Mouse (Mus musculus) neural tube, embryonic 11.5 days (tissue): ENCODE measurements around the gene Limd2. TPM values are rescaled to one million over a fixed set of nuclear protein-coding genes. Genes with fewer than 3 reads are reported as not detected.

Experiments used
- ATAC-seq: fragments of 200-750 bp; cut with Nextera tagmentation; 2 replicates; pipeline ENCODE4 v1.8.0; 2017; ENCODE audit warnings: moderate number of reproducible peaks, mild to moderate bottlenecking, moderate TSS enrichment, moderate library complexity; ENCODE audit not compliant: insufficient read depth, low FRiP score, low TSS enrichment
- DNase-seq: peaks from one replicate; pipeline ENCODE4 v3.0.0-alpha.2; 2015; ENCODE audit warnings: low spot score
- H3K27ac ChIP-seq: fragments of 300-500 bp; sonication (generic); 2 replicates; pipeline ENCODE4 v1.5.1; 2014; ENCODE audit warnings: low read depth, mild to moderate bottlenecking, low read length
- H3K27me3 ChIP-seq: fragments of 300-500 bp; sonication (generic); 2 replicates; pipeline ENCODE4 v1.6.1; 2014; ENCODE audit warnings: mild to moderate bottlenecking, low read length, mixed read lengths; ENCODE audit not compliant: control insufficient read depth, insufficient read depth
- H3K36me3 ChIP-seq: fragments of 300-500 bp; sonication (generic); 2 replicates; pipeline ENCODE4 v1.6.1; 2014; ENCODE audit warnings: mild to moderate bottlenecking, low read length, moderate library complexity, mixed read lengths; ENCODE audit not compliant: control insufficient read depth, insufficient read depth
- H3K4me1 ChIP-seq: fragments of 300-500 bp; sonication (generic); 2 replicates; pipeline ENCODE4 v1.6.1; 2014; ENCODE audit warnings: low read length, mixed read lengths; ENCODE audit not compliant: control insufficient read depth, insufficient read depth
- H3K4me2 ChIP-seq: fragments of 300-500 bp; sonication (generic); 2 replicates; pipeline ENCODE4 v1.6.1; 2014; ENCODE audit warnings: low read depth, mild to moderate bottlenecking, moderate library complexity
- H3K4me3 ChIP-seq: fragments of 300-500 bp; sonication (generic); 2 replicates; pipeline ENCODE4 v1.5.1; 2014; ENCODE audit warnings: low read depth, low read length
- H3K9ac ChIP-seq: fragments of 300-500 bp; sonication (generic); 2 replicates; pipeline ENCODE4 v1.6.1; 2014; ENCODE audit warnings: mild to moderate bottlenecking, low read length
- H3K9me3 ChIP-seq: fragments of 300-500 bp; sonication (generic); 2 replicates; pipeline ENCODE4 v1.6.1; 2016; ENCODE audit warnings: low read length; ENCODE audit not compliant: control insufficient read depth
- WGBS: fragments of 180-500 bp; shearing (Covaris S2); extraction: QIAGEN DNeasy Blood & Tissue Kit; methylation state at CpG from one replicate; pipeline ENCODE4 v1.1.7; 2014; 5-methylcytosine and 5-hydroxymethylcytosine counted together
- polyA plus RNA-seq: library from polyadenylated mRNA; unstranded; fragments of >200 nt; fragmentation: Nextera tagmentation; extraction: Ambion mirVana; gene quantifications from 2 replicates; pipeline ENCODE4 v1.2.1, GENCODE M21; 2014

Gene Limd2
- polyA plus RNA-seq, 1 experiment from 2014 or later, result 295 TPM

DNA sequence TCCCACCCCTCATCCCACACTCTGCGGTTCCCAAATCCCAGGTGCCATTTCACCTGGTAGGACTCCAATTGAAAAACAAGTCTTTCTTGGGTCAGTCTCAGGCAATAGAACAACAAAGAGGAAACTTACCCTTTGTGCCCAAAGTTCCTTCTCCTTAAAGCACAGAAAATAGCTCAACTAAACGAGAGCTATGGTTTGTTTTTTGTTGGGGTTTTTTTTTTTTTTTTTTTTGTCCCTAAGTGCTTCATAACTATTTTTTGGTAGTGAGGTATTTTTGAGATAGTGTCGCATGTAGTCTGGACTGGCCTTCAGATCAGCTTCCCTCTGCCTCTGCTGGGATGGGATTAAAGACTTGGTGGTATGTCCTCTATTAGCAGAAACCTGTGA lies 33.5 kb upstream of the Limd2 start:
- peaks cover 5% of the 10 kb centered on the region for H3K36me3 ChIP-seq
- H3K4me2 ChIP-seq, result peak overlapping the region; percentile 47
- WGBS, result 39% methylated on average over 3 of the region's 3 CpGs
- no peak for DNase-seq
- no peaks in the 10 kb centered on the region for H3K27me3 ChIP-seq
- ATAC-seq, result no peak
- 0 out of 2 replicates have a peak, but pooled peaks cover 4% of the 10 kb centered on the region for H3K4me1 ChIP-seq
- no peaks in the 10 kb centered on the region for H3K9me3 ChIP-seq
- peak overlapping the region; percentile 39 for H3K27ac ChIP-seq
- H3K9ac ChIP-seq, result peak overlapping the region; percentile 64
- peak overlapping the region; percentile 52 for H3K4me3 ChIP-seq

GRCm38 (mm10) chr11:106193371-106194154 lies 32.9 kb upstream of the Limd2 start:
- ATAC-seq (peak; percentile 93), DNase-seq (peak; percentile 99)
- Histone ChIP-seq H3K27ac (peak overlapping the region; percentile 39), H3K27me3 (no peaks in the 10 kb centered on the region), H3K4me1 (0 out of 2 replicates have a peak, but pooled peaks cover 4% of the 10 kb centered on the region), H3K4me3 (peak overlapping the region; percentile 52), H3K9ac (peak overlapping the region; percentile 64), H3K36me3 (peaks cover 5% of the 10 kb centered on the region), H3K9me3 (no peaks in the 10 kb centered on the region), H3K4me2 (peak overlapping the region; percentile 47)
- under 1% methylated on average over 43 of the region's 44 CpGs for WGBS

- peak overlapping the region; percentile 49 for H3K9ac ChIP-seq
- WGBS, result 14% methylated on average over 19 of the region's 19 CpGs
- ATAC-seq, result peak; percentile 20; the same call in 1 of the 2 replicates
Measured at GRCm38 (mm10) chr11:106192657-106193370, 32.2 kb upstream of the Limd2 start.

DNA sequence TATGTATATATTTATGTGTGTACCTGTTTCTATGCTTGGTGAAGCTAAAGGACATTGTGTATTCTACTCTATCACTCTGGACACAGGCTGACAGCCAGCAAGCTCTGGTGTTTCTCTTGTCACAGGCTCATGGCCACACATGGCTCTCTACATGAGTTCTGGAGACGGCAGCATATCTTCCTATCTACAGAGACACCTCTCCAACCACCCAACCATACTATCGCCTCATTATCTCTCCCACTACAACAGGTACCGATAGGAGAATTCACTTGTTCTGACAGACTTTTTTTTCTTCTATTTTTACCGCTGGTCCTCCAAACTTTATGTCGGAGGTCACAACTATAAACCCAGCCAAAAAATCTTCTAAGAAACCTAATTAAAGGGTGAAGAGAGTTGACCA lies 31.6 kb upstream of the Limd2 start:
- no peak for DNase-seq

More at GRCm38 (mm10) chr11:106192657-106193370, 32.2 kb upstream of the Limd2 start:
- H3K27ac ChIP-seq, result no peak overlapping the region; the same call in 1 of the 2 replicates
- H3K36me3 ChIP-seq, result no peaks in the 10 kb centered on the region
- no peaks in the 10 kb centered on the region for H3K27me3 ChIP-seq
- DNase-seq, result no peak
- no peaks in the 10 kb centered on the region for H3K9me3 ChIP-seq
- 0 out of 2 replicates have a peak, but pooled peaks cover 4% of the 10 kb centered on the region for H3K4me1 ChIP-seq
- H3K4me3 ChIP-seq, result peak overlapping the region; percentile 52
- peak overlapping the region; percentile 47 for H3K4me2 ChIP-seq

DNA sequence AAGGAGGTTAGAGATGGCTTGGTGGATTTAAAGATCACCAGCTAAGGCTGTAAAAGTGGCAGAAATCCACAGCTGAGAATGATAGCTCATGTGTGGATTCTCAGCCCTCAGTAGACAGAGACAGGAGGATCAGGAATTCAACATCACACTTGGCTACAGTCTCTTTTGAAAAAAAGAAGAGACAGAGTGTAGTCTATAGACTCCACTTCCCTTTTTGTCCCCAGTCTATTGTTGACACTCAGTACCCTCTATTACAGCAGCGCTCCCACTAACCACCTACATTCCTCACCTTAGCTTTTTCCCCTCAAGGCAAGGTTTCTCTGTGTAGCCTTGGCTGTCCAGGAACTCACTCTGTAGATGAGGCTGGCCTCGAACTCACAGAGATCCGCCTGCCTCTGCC lies 31.1 kb upstream of the Limd2 start:
- WGBS, result 88% methylated on average over 3 of the region's 3 CpGs
- Histone ChIP-seq H3K4me1 (0 out of 2 replicates have a peak, but pooled peaks cover 4% of the 10 kb centered on the region), H3K27ac (no peak overlapping the region), H3K9ac (no peak overlapping the region), H3K4me3 (no peak overlapping the region), H3K9me3 (no peaks in the 10 kb centered on the region), H3K27me3 (no peaks in the 10 kb centered on the region), H3K4me2 (no peak overlapping the region), H3K36me3 (no peaks in the 10 kb centered on the region)
- DNase-seq (no peak), ATAC-seq (no peak)

More for the DNA sequence above, 31.6 kb upstream of the Limd2 start:
- H3K27ac ChIP-seq, result no peak overlapping the region
- no peaks in the 10 kb centered on the region for H3K36me3 ChIP-seq
- 0 out of 2 replicates have a peak, but pooled peaks cover 4% of the 10 kb centered on the region for H3K4me1 ChIP-seq
- H3K4me3 ChIP-seq, result no peak overlapping the region; the same call in 1 of the 2 replicates
- no peak for ATAC-seq
- no peaks in the 10 kb centered on the region for H3K27me3 ChIP-seq
- peak overlapping the region; percentile 47 for H3K4me2 ChIP-seq
- no peaks in the 10 kb centered on the region for H3K9me3 ChIP-seq
- no peak overlapping the region for H3K9ac ChIP-seq
- whole genome bisulfite sequencing, result 88% methylated on average over 5 of the region's 5 CpGs

GRCm38 (mm10) chr11:106187326-106187725 lies 26.7 kb upstream of the Limd2 start:
- H3K4me3 ChIP-seq, result no peak overlapping the region
- no peaks in the 10 kb centered on the region for H3K9me3 ChIP-seq
- no peak overlapping the region for H3K9ac ChIP-seq
- 92% methylated on average over 4 of the region's 4 CpGs for WGBS
- H3K36me3 ChIP-seq, result no peaks in the 10 kb centered on the region
- DNase-seq, result no peak
- no peak overlapping the region for H3K4me2 ChIP-seq
- H3K4me1 ChIP-seq, result no peaks in the 10 kb centered on the region
- no peak overlapping the region for H3K27ac ChIP-seq
- H3K27me3 ChIP-seq, result no peaks in the 10 kb centered on the region
- no peak for ATAC-seq

DNA sequence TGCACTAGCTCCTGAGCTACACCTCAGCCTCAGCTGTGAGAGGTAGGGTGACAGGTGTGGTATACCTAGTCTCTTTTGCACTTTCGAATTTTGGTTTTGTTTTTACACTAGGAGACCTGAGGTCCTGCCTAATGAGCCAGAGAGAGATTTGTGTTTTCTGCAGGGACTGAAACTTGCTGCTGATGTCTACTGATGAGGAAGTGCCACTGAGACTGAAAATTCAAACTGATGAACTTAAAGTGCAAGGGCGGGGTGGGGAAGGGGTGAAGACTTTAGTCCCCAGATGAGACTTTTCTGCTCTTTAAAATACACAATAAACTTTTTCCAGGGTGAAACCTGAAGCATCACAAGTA lies 19.8 kb upstream of the Limd2 start:
- no peak overlapping the region for H3K4me3 ChIP-seq
- H3K36me3 ChIP-seq, result no peaks in the 10 kb centered on the region
- H3K4me1 ChIP-seq, result no peaks in the 10 kb centered on the region
- H3K4me2 ChIP-seq, result no peak overlapping the region
- DNase-seq (no peak), ATAC-seq (no peak)
- no peak overlapping the region for H3K27ac ChIP-seq
- 89% methylated on average over 2 of the region's 2 CpGs for WGBS
- H3K27me3 ChIP-seq, result no peaks in the 10 kb centered on the region
- no peak overlapping the region for H3K9ac ChIP-seq
- H3K9me3 ChIP-seq, result no peaks in the 10 kb centered on the region

DNA sequence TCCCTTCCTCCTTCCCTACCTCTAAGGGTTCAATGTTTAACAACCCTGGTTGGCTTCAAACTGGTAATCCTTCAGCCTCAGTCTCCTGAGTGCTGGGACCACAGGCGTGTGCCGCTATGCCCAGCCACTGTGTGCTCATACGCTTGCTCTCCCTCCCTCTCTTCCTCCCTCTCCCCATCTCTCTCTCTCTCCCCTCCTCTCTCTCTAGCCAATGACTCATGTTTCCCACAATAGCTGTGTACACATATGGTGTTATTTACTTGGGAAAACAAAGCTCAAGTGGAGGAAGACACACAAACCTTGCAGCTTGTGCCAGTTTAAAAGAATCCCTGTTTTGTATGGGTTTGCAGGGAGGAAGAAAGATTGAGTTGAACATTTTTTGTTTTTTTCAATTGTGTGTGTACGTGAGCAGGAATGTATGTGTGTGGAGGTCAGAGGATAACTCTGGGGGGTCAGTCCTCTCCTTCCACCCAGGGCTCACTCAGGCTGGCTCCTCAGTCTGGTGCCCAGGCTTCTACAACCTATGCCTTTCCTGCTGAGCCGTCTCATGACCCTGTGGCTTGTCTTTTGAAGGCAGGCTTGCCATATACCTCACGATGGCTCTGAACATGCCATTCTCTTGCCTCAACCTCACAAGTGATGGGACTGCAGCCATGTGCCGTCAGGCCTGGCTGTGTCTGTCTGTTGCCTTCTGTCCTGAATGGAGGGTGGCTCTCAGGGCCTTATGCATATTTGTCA lies 19.2 kb upstream of the Limd2 start:
- no peak for DNase-seq
- 81% methylated on average over 7 of the region's 7 CpGs for WGBS
- Histone ChIP-seq H3K4me1 (no peaks in the 10 kb centered on the region), H3K9ac (no peak overlapping the region), H3K27me3 (no peaks in the 10 kb centered on the region), H3K36me3 (no peaks in the 10 kb centered on the region), H3K4me3 (no peak overlapping the region), H3K27ac (no peak overlapping the region), H3K4me2 (no peak overlapping the region), H3K9me3 (no peaks in the 10 kb centered on the region)
- ATAC-seq, result no peak
